Mouse (Mus musculus) urinary bladder, postnatal 25 days (tissue): ENCODE measurements around the gene Arhgef15.
"Not testable (repeated sequence)": the region's sequence is repeated elsewhere in the genome, so short reads cannot be mapped to it uniquely, and the experiment has no call there.

Experiments
- DNase-seq: peaks from one replicate; pipeline ENCODE4 v3.0.0; 2022; ENCODE audit warnings: low spot score

The Arhgef15 gene

GRCm38 (mm10) chr11:68965050-68965449 lies 7.8 kb upstream of the Arhgef15 start:
- DNase-seq = no peak

GRCm38 (mm10) chr11:68963405-68963804 lies 6.1 kb upstream of the Arhgef15 start:
- DNase-seq = no peak

GRCm38 (mm10) chr11:68962159-68962558 lies 4.9 kb upstream of the Arhgef15 start:
- DNase-seq = not testable (repeated sequence)

DNA sequence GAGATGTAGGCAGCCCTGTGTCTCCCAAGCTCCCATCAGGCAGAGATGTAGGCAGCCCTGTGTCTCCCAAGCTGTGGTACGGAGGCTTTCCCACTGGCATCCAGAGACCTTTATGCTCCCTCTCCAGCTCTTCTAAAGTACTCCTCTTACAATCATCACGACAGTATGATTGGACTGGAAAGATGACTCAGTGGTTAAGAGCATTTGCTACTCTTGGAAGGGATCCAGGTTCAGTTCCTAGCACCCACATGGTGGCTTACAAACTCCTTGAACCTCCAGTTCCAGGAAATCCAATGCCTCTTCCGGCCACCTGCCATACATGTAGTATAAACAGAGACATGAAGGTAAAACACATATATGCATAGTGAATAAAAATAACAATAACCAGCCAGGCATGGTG lies 4.3 kb upstream of the Arhgef15 start:
- DNase-seq = no peak

DNA sequence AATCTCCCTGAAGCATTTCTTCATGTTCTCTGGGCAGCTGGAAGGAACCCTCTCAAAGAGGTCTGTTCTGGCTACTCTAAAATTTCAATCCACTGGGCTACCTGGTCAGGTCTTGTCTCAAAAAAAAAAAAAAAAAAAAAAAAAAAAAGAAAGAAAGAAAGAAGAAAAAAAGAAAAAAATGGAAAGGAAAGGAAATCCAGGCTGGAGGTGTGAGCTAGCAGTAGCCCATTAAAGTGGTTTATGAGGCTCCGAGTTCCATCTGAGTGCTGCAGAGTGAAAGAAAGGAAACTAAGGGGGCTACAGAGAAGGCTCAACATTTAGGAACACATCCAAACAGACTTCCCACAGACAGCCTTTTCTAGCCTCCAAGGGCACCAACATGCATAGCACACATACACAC lies 691 bp upstream of the Arhgef15 start:
- DNase-seq = no peak

- DNase-seq = no peak
Measured at GRCm38 (mm10) chr11:68956697-68957096, 583 bp downstream of the Arhgef15 start.

GRCm38 (mm10) chr11:68956107-68956506 lies 1.2 kb downstream of the Arhgef15 start:
- no peak for DNase-seq

- DNase-seq = no peak
Measured at GRCm38 (mm10) chr11:68955473-68955872, 1.8 kb downstream of the Arhgef15 start.

GRCm38 (mm10) chr11:68954408-68954807 lies 2.9 kb downstream of the Arhgef15 start:
- no peak for DNase-seq

GRCm38 (mm10) chr11:68953903-68954302 lies 3.4 kb downstream of the Arhgef15 start:
- DNase-seq = no peak

GRCm38 (mm10) chr11:68947542-68947993 lies 9.7 kb downstream of the Arhgef15 start:
- no peak for DNase-seq

DNA sequence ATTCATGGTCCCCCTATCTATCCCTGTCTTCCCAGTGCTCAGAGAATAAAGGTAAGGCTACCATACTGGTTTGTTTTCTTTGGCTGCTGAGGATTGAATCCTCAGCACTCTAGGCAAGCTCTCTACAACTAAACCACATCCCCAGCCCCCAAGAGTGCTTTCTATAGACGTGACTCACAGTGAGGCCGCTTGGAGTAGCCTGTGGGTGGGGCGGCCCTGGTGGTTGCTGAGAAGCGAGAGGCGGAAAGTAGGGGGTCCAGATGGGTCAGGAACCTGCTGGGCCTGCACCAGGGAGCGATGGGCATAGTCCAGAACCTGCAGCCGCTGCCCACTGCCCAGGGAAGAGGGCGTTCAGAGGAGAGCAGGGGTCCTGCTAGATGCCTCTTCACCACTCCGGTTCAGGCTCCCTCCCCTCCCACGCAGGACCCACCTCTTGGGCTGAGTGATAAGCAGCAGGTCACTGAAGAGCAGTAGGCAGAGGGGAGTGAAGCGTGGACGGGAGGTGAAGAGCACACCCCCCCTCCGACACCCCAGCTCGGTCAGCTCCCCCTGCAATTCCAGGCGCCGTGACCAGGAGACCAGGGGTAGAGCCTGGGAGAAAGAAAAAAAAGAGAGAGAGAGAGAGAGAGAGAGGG lies 10.4 kb downstream of the Arhgef15 start:
- no peak for DNase-seq

GRCm38 (mm10) chr11:68946001-68946400 lies 11.3 kb downstream of the Arhgef15 start:
- DNase-seq = no peak

DNA sequence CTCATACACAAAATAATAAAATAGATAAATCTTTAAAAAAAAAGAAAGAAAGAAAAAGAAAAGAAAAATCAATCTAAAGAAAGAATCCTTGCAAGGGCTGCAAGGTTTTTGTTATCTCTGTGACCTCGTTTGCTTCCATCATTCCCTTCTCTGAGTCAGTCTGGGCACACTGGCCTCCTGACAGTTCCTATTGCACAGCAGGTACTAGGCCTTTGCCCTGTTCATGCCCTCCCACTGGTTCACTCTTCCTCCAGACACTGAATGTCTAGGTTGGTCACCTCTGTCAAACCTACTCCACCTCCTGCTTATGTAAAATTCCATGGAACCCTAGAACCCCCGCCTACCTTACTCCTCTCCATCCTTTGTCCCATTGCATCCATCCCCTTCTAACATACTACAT lies 12.0 kb downstream of the Arhgef15 start:
- no peak for DNase-seq

DNA sequence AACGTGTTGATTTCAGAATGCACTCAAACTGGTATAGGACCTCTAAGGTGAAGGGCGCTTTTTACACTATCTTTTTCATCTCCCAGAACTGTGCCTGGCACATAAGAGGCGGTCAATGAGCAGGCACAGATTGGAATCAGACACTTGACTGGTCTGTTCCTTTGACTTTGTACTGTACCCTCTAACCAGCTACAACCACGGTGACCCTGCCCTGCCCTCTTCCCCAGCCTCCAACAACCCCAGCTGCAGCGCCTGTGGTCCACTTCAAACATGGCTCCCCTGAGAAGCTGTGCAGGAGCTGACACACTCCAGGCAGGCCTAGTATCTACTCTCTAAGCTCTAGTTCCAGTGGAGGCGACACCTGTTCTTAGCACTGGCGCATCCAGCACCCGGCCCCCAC lies 14.5 kb downstream of the Arhgef15 start:
- no peak for DNase-seq

- DNase-seq = no peak
Measured at GRCm38 (mm10) chr11:68940516-68940915, 16.8 kb downstream of the Arhgef15 start.

DNA sequence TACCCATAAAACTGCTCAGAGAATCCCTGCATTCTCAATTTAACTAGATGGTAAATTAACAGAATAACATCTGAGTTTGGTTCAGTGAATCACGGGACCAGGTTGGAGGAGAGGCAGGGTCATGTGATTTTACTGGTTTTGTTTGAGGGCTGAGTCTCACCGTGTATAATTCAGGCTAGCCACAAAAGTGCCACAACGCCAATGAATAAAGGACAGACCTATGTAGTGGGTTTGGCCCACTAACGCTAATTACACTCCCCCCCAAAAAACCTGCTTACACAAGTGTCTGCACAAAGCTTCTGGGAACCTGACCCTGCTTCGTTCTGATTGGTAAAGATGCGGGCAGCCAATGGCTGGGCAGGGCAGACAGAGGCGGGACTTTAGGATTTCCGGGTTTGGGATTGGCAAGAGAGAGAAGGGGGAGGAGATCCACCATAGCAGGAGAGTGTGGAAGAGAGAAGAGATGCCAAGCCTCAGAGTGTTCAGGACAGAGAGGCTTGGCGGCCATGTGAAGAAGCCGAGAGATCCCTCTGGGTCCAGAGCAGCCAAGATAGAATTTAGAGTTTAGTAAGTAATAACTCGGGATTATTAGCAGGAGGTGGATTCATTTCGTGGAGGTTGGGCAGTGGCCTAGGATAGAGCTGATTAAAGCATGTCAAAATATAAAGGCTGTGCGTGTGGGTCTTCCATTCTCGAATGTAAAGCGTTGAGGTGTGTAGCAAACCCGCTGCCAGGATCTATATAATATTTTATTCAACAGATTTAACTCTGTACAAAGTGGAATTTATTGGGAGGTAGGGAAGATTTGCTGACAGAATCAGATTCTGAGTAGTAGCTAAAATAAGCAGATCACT lies 17.6 kb downstream of the Arhgef15 start:
- DNase-seq = peak; percentile 66

- DNase-seq = not testable (repeated sequence)
Measured at GRCm38 (mm10) chr11:68936951-68937350, 20.3 kb downstream of the Arhgef15 start.

- no peak for DNase-seq
Measured at GRCm38 (mm10) chr11:68933885-68934507, 23.3 kb downstream of the Arhgef15 start.

GRCm38 (mm10) chr11:68929947-68930346 lies 27.3 kb downstream of the Arhgef15 start:
- no peak for DNase-seq

- no peak for DNase-seq
Measured at GRCm38 (mm10) chr11:68926981-68927380, 30.3 kb downstream of the Arhgef15 start, which contains the start of gene Odf4. Gene Odf4 (minus strand): TSS chr11:68927081.

- DNase-seq = no peak
Measured at GRCm38 (mm10) chr11:68924749-68925148, 32.5 kb downstream of the Arhgef15 start.

- DNase-seq = no peak
Measured at GRCm38 (mm10) chr11:68923191-68923590, 34.1 kb downstream of the Arhgef15 start.
